Mouse (Mus musculus) kidney, embryonic 16.5 days (tissue): ENCODE data around the gene Cdipt. TPM values are rescaled to one million over a fixed set of nuclear protein-coding genes. Genes with fewer than 3 reads are reported as not detected.

Experiments used
- ATAC-seq: fragments of 200-750 bp; cut with Nextera tagmentation; 2 replicates; pipeline ENCODE4 v1.8.0; 2017; ENCODE audit warnings: moderate TSS enrichment; ENCODE audit not compliant: low FRiP score, low TSS enrichment
- H3K27ac ChIP-seq: fragments of 300-500 bp; sonication (generic); 2 replicates; pipeline ENCODE4 v1.5.1; 2014; ENCODE audit warnings: low read length
- H3K27me3 ChIP-seq: fragments of 300-500 bp; sonication (generic); 2 replicates; pipeline ENCODE4 v1.6.1; 2014; ENCODE audit warnings: low read length, control low read depth, mixed read lengths; ENCODE audit not compliant: insufficient read depth
- H3K36me3 ChIP-seq: fragments of 300-500 bp; sonication (generic); 2 replicates; pipeline ENCODE4 v1.6.1; 2014; ENCODE audit warnings: low read length, control low read depth, mixed read lengths; ENCODE audit not compliant: insufficient read depth
- H3K4me1 ChIP-seq: fragments of 300-500 bp; sonication (generic); 2 replicates; pipeline ENCODE4 v1.6.1; 2014; ENCODE audit warnings: low read length, control low read depth, mixed read lengths; ENCODE audit not compliant: insufficient read depth
- H3K4me2 ChIP-seq: fragments of 300-500 bp; sonication (generic); replicated peaks from 2 replicates; pipeline ENCODE4 v1.6.1; 2014; ENCODE audit warnings: low read depth, low read length
- H3K4me3 ChIP-seq: fragments of 300-500 bp; sonication (generic); 2 replicates; pipeline ENCODE4 v1.5.1; 2014; ENCODE audit warnings: mild to moderate bottlenecking, low read length
- H3K9ac ChIP-seq: fragments of 300-500 bp; sonication (generic); replicated peaks from 2 replicates; pipeline ENCODE4 v1.6.1; 2014; ENCODE audit warnings: low read length
- H3K9me3 ChIP-seq: fragments of 300-500 bp; sonication (generic); 2 replicates; pipeline ENCODE4 v1.6.1; 2016; ENCODE audit warnings: low read length, control low read depth
- WGBS: fragments of 180-500 bp; shearing (Covaris S2); extraction: QIAGEN DNeasy Blood & Tissue Kit; methylation state at CpG from one replicate; pipeline ENCODE4 v1.1.7; 2014; 5-methylcytosine and 5-hydroxymethylcytosine counted together
- polyA plus RNA-seq: library from polyadenylated mRNA; unstranded; fragments of >200 nt; fragmentation: Nextera tagmentation; extraction: Ambion mirVana; gene quantifications from 2 replicates; pipeline ENCODE4 v1.2.1, GENCODE M21; 2015

Cdipt gene
- 135 and 137 TPM in 2 replicates for polyA plus RNA-seq

DNA sequence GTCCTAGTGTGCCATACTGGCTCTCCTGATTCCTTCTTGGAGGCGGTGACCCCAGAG lies at the start of gene Cdipt:
Cdipt (plus strand) TSS at position 22 of the 57 bp plus-strand sequence.
- Histone ChIP-seq H3K4me1 (peaks cover 6% of the 10 kb centered on the region), H3K36me3 (peaks cover 24% of the 10 kb centered on the region), H3K4me2 (peak within 1 kb of the TSS; percentile 82), H3K27ac (peak within 1 kb of the TSS; percentile 98), H3K27me3 (no peaks in the 10 kb centered on the region), H3K9me3 (no peaks in the 10 kb centered on the region), H3K4me3 (peak within 1 kb of the TSS; percentile 99), H3K9ac (peak within 1 kb of the TSS; percentile 98)
- 10% methylated on average over 1 of the region's 1 CpGs for WGBS
- no peak for ATAC-seq

GRCm38 (mm10) chr7:126926299-126926698 lies 49.4 kb upstream of the Cdipt start:
- no peak for ATAC-seq
- Histone ChIP-seq H3K9me3 (no peaks in the 10 kb centered on the region), H3K4me3 (no peak overlapping the region), H3K9ac (no peak overlapping the region), H3K4me1 (peaks cover 12% of the 10 kb centered on the region), H3K36me3 (peaks cover 2% of the 10 kb centered on the region; the same call in 1 of the 2 replicates), H3K4me2 (no peak overlapping the region), H3K27me3 (no peaks in the 10 kb centered on the region), H3K27ac (no peak overlapping the region)
- WGBS, result 43% methylated on average over 3 of the region's 3 CpGs

DNA sequence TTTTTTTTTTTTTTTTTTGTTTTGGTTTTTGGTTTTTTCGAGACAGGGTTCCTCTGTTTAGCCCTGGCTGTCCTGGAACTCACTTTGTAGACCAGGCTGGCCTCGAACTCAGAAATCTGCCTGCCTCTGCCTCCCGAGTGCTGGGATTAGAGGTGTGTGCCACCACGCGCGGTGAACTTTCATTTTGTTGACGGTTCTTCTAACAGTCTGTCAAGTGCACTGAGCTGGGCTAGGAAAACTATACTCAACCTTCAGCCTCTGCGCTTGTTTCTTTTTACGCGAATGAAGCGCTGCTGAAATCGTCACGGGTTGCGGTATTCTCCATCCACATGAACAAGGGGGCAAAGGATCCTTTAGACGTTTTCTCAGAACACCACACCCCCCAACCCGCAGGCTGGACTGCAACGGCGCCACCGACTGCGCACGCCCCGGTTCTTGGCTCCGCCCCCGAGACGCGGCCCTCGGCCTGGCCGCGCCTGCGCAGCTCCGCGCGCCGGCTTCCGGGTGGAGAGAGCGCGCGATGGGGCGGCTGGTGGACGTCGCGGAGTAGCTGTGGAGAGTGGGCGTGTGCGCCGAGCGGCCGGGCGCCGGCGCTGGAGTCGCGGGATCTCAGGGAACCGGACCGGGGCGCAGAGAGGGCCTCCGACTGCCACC lies 47.2 kb upstream of the Cdipt start, which contains the start of gene Kctd13:
Kctd13 (plus strand) TSS at position 496 of the 654 bp plus-strand sequence.
- Histone ChIP-seq H3K9me3 (no peaks in the 10 kb centered on the region), H3K9ac (peak within 1 kb of the TSS; percentile 74), H3K4me3 (peak within 1 kb of the TSS; percentile 76), H3K4me2 (peak within 1 kb of the TSS; percentile 68), H3K27ac (peak within 1 kb of the TSS; percentile 66), H3K4me1 (peaks cover 12% of the 10 kb centered on the region), H3K27me3 (no peaks in the 10 kb centered on the region), H3K36me3 (peaks cover 6% of the 10 kb centered on the region; the same call in 1 of the 2 replicates)
- peak; percentile 97 for ATAC-seq
- WGBS, result 3% methylated on average over 55 of the region's 56 CpGs

- peak overlapping the region; percentile 40; the same call in 1 of the 2 replicates for H3K27ac ChIP-seq
- no peaks in the 10 kb centered on the region for H3K9me3 ChIP-seq
- peaks cover 6% of the 10 kb centered on the region; the same call in 1 of the 2 replicates for H3K36me3 ChIP-seq
- WGBS, result under 1% methylated on average over 27 of the region's 27 CpGs
- ATAC-seq, result no peak; the same call in 1 of the 2 replicates
- H3K27me3 ChIP-seq, result no peaks in the 10 kb centered on the region
- H3K4me3 ChIP-seq, result peak overlapping the region; percentile 76
- H3K4me1 ChIP-seq, result peaks cover 12% of the 10 kb centered on the region
- H3K9ac ChIP-seq, result peak overlapping the region; percentile 74
- H3K4me2 ChIP-seq, result peak overlapping the region; percentile 68
Measured at GRCm38 (mm10) chr7:126929046-126929445, 46.7 kb upstream of the Cdipt start.

GRCm38 (mm10) chr7:126932652-126933051 lies 43.1 kb upstream of the Cdipt start:
- Histone ChIP-seq H3K4me2 (no peak overlapping the region), H3K4me1 (peaks cover 12% of the 10 kb centered on the region), H3K9ac (no peak overlapping the region), H3K9me3 (no peaks in the 10 kb centered on the region), H3K27ac (no peak overlapping the region), H3K27me3 (no peaks in the 10 kb centered on the region), H3K36me3 (peaks cover 22% of the 10 kb centered on the region; the same call in 1 of the 2 replicates), H3K4me3 (no peak overlapping the region)
- ATAC-seq, result no peak
- 65% methylated on average over 2 of the region's 2 CpGs for WGBS

DNA sequence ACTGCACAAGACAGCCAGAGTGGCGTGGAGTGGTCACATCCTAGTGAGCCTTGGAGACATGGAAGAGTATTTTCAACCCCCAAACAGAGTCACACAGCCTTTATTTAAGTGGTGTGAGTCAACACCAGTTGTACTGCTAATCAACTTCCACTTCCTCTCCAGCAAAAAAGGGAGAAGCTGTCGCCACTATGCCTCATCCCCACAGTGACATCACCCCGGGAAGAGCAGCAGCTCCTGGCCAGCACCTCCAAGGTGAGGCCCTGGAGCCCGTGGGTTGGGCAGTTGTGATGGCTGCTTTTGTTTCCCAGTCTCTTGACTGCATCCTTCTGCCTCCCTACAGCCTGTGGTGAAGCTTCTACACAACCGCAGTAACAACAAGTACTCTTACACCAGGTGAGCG lies 34.5 kb upstream of the Cdipt start:
- Histone ChIP-seq H3K4me3 (no peak overlapping the region), H3K36me3 (peaks cover 12% of the 10 kb centered on the region; the same call in 1 of the 2 replicates), H3K4me2 (no peak overlapping the region), H3K27me3 (no peaks in the 10 kb centered on the region), H3K9ac (no peak overlapping the region), H3K9me3 (no peaks in the 10 kb centered on the region), H3K4me1 (no peaks in the 10 kb centered on the region), H3K27ac (no peak overlapping the region)
- no peak for ATAC-seq
- WGBS, result 40% methylated on average over 6 of the region's 6 CpGs

GRCm38 (mm10) chr7:126941801-126942200 lies 33.9 kb upstream of the Cdipt start:
- Histone ChIP-seq H3K4me3 (no peak overlapping the region), H3K4me2 (no peak overlapping the region), H3K9ac (no peak overlapping the region), H3K9me3 (no peaks in the 10 kb centered on the region), H3K27ac (no peak overlapping the region), H3K36me3 (peaks cover 11% of the 10 kb centered on the region; the same call in 1 of the 2 replicates), H3K4me1 (no peaks in the 10 kb centered on the region), H3K27me3 (no peaks in the 10 kb centered on the region)
- no peak for ATAC-seq
- WGBS, result 70% methylated on average over 5 of the region's 5 CpGs

DNA sequence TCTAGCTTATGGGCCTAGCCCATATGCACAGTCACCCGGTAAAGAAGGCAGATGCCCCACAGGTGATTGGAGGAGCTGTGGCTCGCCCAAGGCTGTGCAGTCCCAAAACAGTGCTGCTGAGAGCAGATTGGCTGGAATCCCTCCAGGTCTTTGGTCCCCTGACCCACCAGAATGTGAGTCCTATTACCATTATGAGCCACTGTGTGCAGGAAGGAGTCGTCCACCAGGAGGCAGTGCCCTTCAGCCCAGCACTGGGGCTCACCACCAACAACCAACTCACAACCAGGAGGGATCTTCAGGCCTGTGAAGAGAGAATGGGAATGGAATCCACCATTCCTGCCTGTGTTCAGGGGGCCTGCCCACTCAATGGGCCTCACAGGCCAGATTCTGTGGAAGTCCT lies 29.2 kb upstream of the Cdipt start:
- H3K9me3 ChIP-seq, result no peaks in the 10 kb centered on the region
- peaks cover 5% of the 10 kb centered on the region for H3K4me1 ChIP-seq
- H3K27me3 ChIP-seq, result peaks cover 15% of the 10 kb centered on the region
- no peaks in the 10 kb centered on the region for H3K36me3 ChIP-seq
- no peak overlapping the region for H3K4me2 ChIP-seq
- ATAC-seq, result no peak
- no peak overlapping the region for H3K27ac ChIP-seq
- WGBS, result 54% methylated on average over 3 of the region's 3 CpGs
- H3K4me3 ChIP-seq, result no peak overlapping the region
- H3K9ac ChIP-seq, result no peak overlapping the region

DNA sequence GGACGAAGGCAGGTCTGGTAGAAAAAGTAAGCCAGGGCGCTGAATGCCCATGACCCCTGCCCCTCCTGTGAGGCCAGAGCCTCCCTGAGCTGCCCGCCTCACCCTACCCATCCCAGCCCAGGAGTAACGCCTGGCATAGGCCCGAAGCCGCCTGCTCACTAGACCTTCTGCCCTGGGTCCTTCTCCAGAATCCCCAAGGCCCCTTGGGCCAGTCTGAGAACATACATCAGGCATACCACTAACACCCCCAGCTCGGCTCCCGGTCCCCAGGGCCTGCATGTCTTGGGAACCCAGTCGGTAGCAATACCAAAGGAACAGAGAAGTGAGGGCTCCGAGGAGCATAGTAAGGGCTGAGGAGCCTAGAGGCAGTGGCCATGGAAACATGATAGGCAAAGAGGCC lies 27.1 kb upstream of the Cdipt start:
- no peak for ATAC-seq
- Histone ChIP-seq H3K27ac (no peak overlapping the region), H3K4me3 (no peak overlapping the region), H3K36me3 (no peaks in the 10 kb centered on the region), H3K27me3 (peaks cover 23% of the 10 kb centered on the region), H3K4me2 (no peak overlapping the region), H3K9me3 (no peaks in the 10 kb centered on the region), H3K9ac (no peak overlapping the region), H3K4me1 (peaks cover 8% of the 10 kb centered on the region)
- WGBS, result 75% methylated on average over 10 of the region's 10 CpGs

DNA sequence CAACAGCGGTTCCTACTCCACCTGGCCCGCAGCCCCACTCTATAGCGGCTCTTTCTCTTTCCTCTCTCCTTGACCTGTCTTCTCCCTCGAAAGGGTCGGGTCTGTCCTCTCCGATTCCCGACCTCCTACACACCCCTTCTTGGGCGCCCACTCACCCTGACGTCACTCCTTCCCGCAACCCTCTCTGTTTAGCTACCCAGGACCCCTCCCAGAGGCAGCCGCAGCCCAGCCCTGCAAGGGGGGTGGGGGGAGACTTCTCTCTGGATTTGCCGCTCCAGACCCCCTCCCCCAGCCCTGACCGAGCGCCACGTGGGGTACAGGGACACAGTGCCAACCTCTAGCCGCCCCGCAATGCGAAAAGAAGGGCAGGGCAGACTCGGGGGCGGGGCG lies 26.3 kb upstream of the Cdipt start, which contains the start of gene Asphd1:
Asphd1 (minus strand) TSS at position 180 of the 390 bp plus-strand sequence.
- Histone ChIP-seq H3K27me3 (peaks cover 23% of the 10 kb centered on the region), H3K4me2 (peak within 1 kb of the TSS; percentile 99), H3K9ac (peak within 1 kb of the TSS; percentile 46; the same call in 1 of the 2 replicates), H3K4me1 (peaks cover 8% of the 10 kb centered on the region), H3K9me3 (no peaks in the 10 kb centered on the region), H3K27ac (no peak within 1 kb of the TSS), H3K36me3 (no peaks in the 10 kb centered on the region), H3K4me3 (peak within 1 kb of the TSS; percentile 54)
- 1% methylated on average over 21 of the region's 21 CpGs for WGBS
- ATAC-seq, result 0 out of 2 replicates have a peak, but pooled peaks have one; percentile 1
